Mouse (Mus musculus) erythroblast, adult 5-6 weeks (primary cell): ENCODE measurements around the gene Lyar. TPM values are rescaled to one million over a fixed set of nuclear protein-coding genes. Genes with fewer than 3 reads are reported as not detected.

ENCODE experiments used
- ATAC-seq: replicated peaks from 2 replicates; pipeline ENCODE4 v1.8.0; 2016; ENCODE audit warnings: moderate number of reproducible peaks, mild to moderate bottlenecking, moderate TSS enrichment, inconsistent platforms; ENCODE audit not compliant: poor library complexity, low FRiP score, severe bottlenecking
- total RNA-seq, 2 experiments: library from RNA; stranded (forward) in 1 of 2; stranded (reverse) in 1 of 2; fragments of 150-400 nt in 1 of 2; fragments of 200-764, 138-1000 nt in 1 of 2; gene quantifications; 2 replicates each; pipeline versions ENCODE4 v1.2.3 to v1.2.4; 2015 to 2017; ENCODE audit warnings: low replicate concordance in 2 of 2

Gene Lyar
- total RNA-seq, 2 experiments from 2014 or later, result 17.1 to 34.0 TPM

DNA sequence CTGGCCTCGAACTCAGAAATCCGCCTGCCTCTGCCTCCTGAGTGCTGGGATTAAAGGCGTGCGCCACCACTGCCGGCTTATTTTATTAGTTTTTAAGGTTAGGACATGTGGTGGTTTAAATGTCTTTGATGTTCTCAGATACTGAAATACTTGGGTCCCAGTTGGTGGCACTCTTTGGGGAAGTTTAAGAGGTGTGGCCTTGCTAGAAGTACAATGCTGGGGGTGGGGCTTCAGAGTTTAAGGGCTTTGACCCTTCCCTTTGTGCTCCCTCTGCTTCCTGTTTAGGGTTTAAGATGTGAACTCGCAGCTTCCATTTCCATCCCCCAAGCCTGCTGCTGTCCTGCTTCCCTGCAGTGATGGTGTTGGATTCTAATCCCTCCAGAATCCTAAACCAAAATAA is 21.7 kb downstream of the Lyar start:
- ATAC-seq, result no peak

GRCm38 (mm10) chr5:38255195-38255594 is 34.9 kb downstream of the Lyar start:
- no peak for ATAC-seq

GRCm38 (mm10) chr5:38255644-38256043 is 35.4 kb downstream of the Lyar start:
- ATAC-seq, result no peak

- ATAC-seq, result no peak
Observed at GRCm38 (mm10) chr5:38256551-38256950, 36.3 kb downstream of the Lyar start.

GRCm38 (mm10) chr5:38258034-38258772 is 37.9 kb downstream of the Lyar start:
- no peak for ATAC-seq

DNA sequence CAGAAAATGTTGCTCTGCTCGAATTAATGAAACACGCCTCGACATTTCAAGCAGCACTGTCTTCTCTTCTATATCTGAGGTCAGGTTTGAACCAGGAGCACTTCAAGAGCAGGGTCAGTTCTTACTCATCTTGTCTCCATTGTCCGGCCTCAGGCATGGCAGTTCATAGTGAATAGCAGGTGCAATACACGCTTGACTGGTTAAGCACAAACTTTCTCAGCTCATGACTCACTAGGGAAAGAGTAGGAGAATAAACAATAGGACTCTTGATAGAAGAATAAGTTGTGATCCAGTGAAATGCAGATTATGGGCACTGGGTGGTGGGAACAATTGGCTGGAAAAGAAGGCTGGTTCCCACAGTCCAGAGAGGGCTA is 38.5 kb downstream of the Lyar start:
- no peak for ATAC-seq

DNA sequence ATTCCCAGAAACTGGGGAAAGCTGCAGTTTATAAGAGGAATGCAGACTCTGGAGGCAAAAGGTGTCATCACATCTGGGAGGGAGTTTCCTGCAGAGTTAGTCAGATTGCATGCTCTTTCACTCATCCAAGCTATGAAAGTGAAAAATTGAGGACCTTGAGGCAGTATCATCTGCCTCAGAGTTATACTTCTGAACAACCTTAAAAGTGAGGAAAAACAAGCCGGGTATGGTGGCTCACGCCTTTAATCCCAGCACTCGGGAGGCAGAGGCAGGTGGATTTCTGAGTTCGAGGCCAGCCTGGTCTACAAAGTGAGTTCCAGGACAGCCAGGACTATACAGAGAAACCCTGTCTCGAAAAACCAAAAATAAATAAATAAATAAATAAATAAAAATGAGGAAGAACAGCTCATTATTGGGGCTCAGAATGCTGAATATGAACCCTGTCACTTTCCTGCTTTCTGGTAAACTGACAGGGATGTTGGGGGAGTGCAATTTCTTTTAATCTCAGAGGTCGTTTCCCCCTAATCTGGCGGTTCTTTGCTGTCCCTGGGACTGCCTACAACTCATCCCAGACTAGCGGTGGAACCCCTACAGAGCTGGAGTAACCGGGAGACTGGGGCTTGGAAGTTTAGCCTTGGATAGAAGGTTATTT is 39.3 kb downstream of the Lyar start:
- 0 out of 2 replicates have a peak, but pooled peaks have one; percentile 22 for ATAC-seq

DNA sequence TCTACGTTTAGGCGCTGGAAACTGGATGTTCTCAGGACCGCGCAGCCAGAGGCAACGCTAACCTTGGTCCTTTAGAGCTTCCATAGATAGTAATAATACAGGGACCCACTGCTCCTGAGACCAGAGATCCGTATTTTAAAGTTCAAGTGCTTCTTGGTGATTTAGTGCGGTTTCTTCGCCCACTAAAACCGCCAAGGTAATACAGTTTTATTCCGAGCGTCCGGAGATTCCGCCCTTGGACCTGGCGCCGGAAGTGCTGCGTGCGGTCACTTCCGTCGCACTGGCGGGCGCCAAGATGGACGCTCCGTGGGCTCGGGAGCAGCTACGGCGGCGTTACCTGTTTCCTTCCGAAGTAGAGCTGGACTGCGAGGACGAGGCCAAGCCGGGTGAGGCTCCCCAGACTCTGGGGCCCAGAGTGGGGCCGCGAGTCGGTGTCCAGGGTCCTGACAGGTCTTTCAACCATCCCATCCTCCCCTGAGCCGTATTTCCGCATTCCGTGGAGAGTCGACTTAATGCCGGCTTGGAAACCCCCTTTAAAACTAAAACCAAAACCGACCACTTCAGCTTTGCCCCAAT is 39.9 kb downstream of the Lyar start, which contains the start of gene Tmem128:
TSS of gene Tmem128 (plus strand) at position 79 of the 576 bp plus-strand sequence.
- ATAC-seq, result peak; percentile 95

DNA sequence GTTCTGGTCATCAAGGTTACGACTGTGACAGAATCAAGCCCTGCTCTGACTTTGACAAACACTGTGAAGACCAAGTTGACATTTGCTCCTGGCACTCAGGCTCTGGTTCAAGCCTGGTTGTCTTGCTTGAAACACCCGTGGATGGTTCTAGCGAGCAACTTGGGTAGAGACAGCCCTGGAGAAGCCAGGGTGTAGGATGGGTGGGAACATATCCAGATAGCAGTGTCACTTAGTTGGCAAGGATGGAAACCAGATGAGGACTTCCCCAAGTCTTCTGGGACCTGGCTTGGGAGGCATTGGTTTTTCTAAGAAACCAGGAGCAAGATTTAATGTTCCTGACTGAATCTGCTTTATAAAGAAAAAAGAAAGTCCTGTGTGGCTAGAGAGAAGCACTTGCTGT is 50.7 kb downstream of the Lyar start:
- no peak for ATAC-seq

GRCm38 (mm10) chr5:38273831-38274230 is 53.6 kb downstream of the Lyar start:
- no peak for ATAC-seq

DNA sequence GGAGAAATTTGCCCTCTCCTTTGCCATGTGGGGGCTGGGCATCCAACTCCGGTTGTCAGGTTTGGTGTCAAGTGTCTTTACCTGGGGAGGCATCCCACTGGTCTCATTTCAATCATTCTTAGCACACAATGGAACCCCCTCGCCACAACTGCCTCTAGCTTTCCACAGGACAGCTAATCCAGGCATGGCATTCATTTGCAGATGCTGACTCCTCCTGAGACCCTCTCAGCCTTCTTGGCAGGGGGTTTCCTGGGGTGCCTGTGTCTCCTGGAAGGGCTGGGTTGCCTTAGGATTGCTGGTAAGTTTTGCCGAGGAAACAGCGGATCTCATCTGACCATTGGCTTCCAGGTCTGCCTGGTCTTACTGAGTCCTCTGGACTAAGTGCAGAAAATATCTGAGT is 55.5 kb downstream of the Lyar start, which contains the start of gene Otop1:
TSS of gene Otop1 (plus strand) at position 202 of the 400 bp plus-strand sequence.
- ATAC-seq, result no peak

DNA sequence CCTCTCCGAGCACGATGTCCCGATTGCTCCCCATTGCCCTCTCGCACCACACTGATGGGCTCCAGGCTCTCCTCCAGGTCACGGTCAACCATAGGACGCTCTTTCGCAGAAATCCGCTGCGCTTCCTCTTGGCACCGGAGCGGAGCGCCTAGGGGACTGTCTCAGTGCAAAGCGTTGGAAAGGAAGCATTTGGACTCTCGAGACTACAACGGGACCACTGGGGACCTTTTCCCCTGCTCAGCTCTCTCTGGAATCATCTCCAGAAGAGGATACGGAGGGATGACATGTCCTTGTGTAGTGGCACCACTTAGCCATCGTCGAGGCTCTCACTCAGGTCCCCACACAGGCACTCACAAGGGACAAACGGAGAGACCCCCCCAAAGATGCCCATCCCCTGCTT is 56.2 kb downstream of the Lyar start:
- ATAC-seq, result no peak

- no peak for ATAC-seq
Observed at GRCm38 (mm10) chr5:38277098-38277866, 57.0 kb downstream of the Lyar start.

DNA sequence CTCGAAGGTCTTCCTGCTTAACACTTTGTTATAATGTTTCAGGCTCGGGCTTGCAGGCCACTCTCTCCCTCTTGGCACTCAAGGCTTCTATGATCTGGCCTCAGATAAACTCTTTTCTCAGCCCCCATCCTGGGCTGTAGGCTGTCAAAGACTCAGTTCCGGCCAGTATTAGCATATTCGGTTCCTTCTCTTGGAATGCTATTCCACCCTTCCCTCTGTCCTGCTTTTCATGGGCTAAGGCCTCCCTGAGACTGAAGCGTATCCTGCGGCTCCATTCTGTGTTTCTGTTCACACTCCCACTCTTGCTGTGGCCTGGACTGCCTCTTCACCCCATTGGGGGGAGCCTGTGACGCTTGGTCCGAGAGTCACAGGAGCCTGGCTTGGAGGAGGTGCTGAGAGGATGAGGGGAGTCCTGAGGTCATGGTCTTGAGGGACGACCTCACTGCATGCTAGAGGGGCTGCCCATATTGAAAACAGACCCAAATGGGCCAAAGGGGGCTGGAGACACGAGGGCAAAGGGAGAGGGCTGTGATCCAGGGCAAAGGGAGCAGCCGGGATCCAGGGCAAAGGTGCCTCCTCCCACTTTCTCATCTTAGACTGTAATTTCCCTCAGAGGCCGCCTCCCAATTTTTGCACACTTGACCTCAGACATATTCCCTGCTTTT is 57.8 kb downstream of the Lyar start:
- no peak for ATAC-seq

GRCm38 (mm10) chr5:38280075-38280474 is 59.8 kb downstream of the Lyar start:
- ATAC-seq, result no peak

Other genes with a start within 250 kb of the Lyar start
- gene Stx18, start 181.7 kb upstream of the Lyar start, total RNA-seq (2015; ENCODE audit: low replicate concordance), result 2.9 and 10.7 TPM in 2 replicates
- 6.0 and 16.3 TPM in 2 replicates for gene Stx18, start 181.7 kb upstream of the Lyar start, total RNA-seq (2017; ENCODE audit: low replicate concordance)
- not detected in 2 replicates for gene Nsg1, start 60.6 kb upstream of the Lyar start, total RNA-seq (2015; ENCODE audit: low replicate concordance)
- not detected in 2 replicates for gene Nsg1, start 60.6 kb upstream of the Lyar start, total RNA-seq (2017; ENCODE audit: low replicate concordance)
- gene Zbtb49, start within 50 bp of the Lyar start, total RNA-seq (2015; ENCODE audit: low replicate concordance), result 1.0 and 13.4 TPM in 2 replicates
- gene Zbtb49, start within 50 bp of the Lyar start, total RNA-seq (2017; ENCODE audit: low replicate concordance), result 1.9 and 2.0 TPM in 2 replicates
- gene Tmem128, start 39.7 kb downstream of the Lyar start, total RNA-seq (2015; ENCODE audit: low replicate concordance), result 27.3 and 39.7 TPM in 2 replicates
- gene Tmem128, start 39.7 kb downstream of the Lyar start, total RNA-seq (2017; ENCODE audit: low replicate concordance), result 12.8 and 17.7 TPM in 2 replicates
- not detected in 2 replicates for gene Otop1, start 55.5 kb downstream of the Lyar start, total RNA-seq (2015; ENCODE audit: low replicate concordance)
- not detected in 2 replicates for gene Otop1, start 55.5 kb downstream of the Lyar start, total RNA-seq (2017; ENCODE audit: low replicate concordance)
- gene Drd5, start 98.9 kb downstream of the Lyar start, total RNA-seq (2015; ENCODE audit: low replicate concordance), result not detected in 2 replicates
- gene Drd5, start 98.9 kb downstream of the Lyar start, total RNA-seq (2017; ENCODE audit: low replicate concordance), result not detected in 2 replicates